Mouse (Mus musculus): ENCODE measurements around the gene Gng5. TPM values are rescaled to one million over a fixed set of nuclear protein-coding genes. Genes with fewer than 3 reads are reported as not detected.

Gng5 gene
- polyA plus RNA-seq, 1 experiment from 2014 or later: 573 TPM

Other genes with a start within 250 kb of the Gng5 start
- gene Ssx2ip, start 95.2 kb upstream of the Gng5 start, polyA plus RNA-seq (2015; fragmentation: Nextera tagmentation; extraction: Ambion mirVana): 60.7 and 67.5 TPM in 2 replicates
- gene Ctbs, start 50.0 kb upstream of the Gng5 start, polyA plus RNA-seq (2015; fragmentation: Nextera tagmentation; extraction: Ambion mirVana): 6.2 and 7.2 TPM in 2 replicates
- 1.0 and 1.1 TPM in 2 replicates for gene Spata1, start 54 bp upstream of the Gng5 start, polyA plus RNA-seq (2015; fragmentation: Nextera tagmentation; extraction: Ambion mirVana)
- gene Rpf1, start 21.6 kb downstream of the Gng5 start, polyA plus RNA-seq (2015; fragmentation: Nextera tagmentation; extraction: Ambion mirVana): 24.6 and 25.0 TPM in 2 replicates
- gene Uox, start 70.6 kb downstream of the Gng5 start, polyA plus RNA-seq (2015; fragmentation: Nextera tagmentation; extraction: Ambion mirVana): 97.0 and 121 TPM in 2 replicates
- 4.4 and 4.8 TPM in 2 replicates for gene Dnase2b, start 115.8 kb downstream of the Gng5 start, polyA plus RNA-seq (2015; fragmentation: Nextera tagmentation; extraction: Ambion mirVana)
- gene 4930503B20Rik, start 151.5 kb downstream of the Gng5 start, polyA plus RNA-seq (2015; fragmentation: Nextera tagmentation; extraction: Ambion mirVana): not detected in 2 replicates
- 0.25 and 0.37 TPM in 2 replicates for gene Samd13, start 185.8 kb downstream of the Gng5 start, polyA plus RNA-seq (2015; fragmentation: Nextera tagmentation; extraction: Ambion mirVana)